Mouse (Mus musculus) erythroblast, embryonic 14.5 days (primary cell): Measurements from ENCODE around the gene Il31ra. TPM values are rescaled to one million over a fixed set of nuclear protein-coding genes. Genes with fewer than 3 reads are reported as not detected.

Experiments used
- H3K27me3 ChIP-seq: 2 replicates; pipeline ENCODE4 v1.6.1; 2012; ENCODE audit warnings: inconsistent platforms; ENCODE audit not compliant: control insufficient read depth
- H3K36me3 ChIP-seq: 2 replicates; pipeline ENCODE4 v1.6.1; 2012; ENCODE audit warnings: mild to moderate bottlenecking, inconsistent platforms; ENCODE audit not compliant: control insufficient read depth
- H3K4me1 ChIP-seq: 2 replicates; pipeline ENCODE4 v1.6.1; 2012; ENCODE audit warnings: inconsistent platforms; ENCODE audit not compliant: control insufficient read depth
- H3K4me3 ChIP-seq: replicated peaks from 2 replicates; pipeline ENCODE3; 2012; ENCODE audit warnings: moderate library complexity, mild to moderate bottlenecking, inconsistent platforms
- H3K9me3 ChIP-seq: 2 replicates; pipeline ENCODE4 v1.6.1; 2012; ENCODE audit warnings: low read length, inconsistent platforms, mixed read lengths; ENCODE audit not compliant: control insufficient read depth
- GATA1 ChIP-seq: IDR thresholded peaks from 2 replicates; pipeline ENCODE4 v1.6.1; 2012; ENCODE audit warnings: low read length, inconsistent platforms, mixed read lengths
- TAL1 ChIP-seq: IDR thresholded peaks from 3 replicates; pipeline ENCODE4 v1.6.1; 2012; ENCODE audit warnings: low read length, inconsistent platforms, mixed read lengths
- polyA plus RNA-seq: library from polyadenylated mRNA; stranded (reverse); fragments of >175 nt; gene quantifications from 2 replicates; pipeline ENCODE4 v1.2.3, GENCODE M21; 2012

Il31ra gene
- polyA plus RNA-seq, 1 experiment = not detected

- Histone ChIP-seq H3K27me3 (no peaks in the 10 kb centered on the region), H3K4me1 (peaks cover 12% of the 10 kb centered on the region), H3K4me3 (no peak overlapping the region), H3K9me3 (no peaks in the 10 kb centered on the region), H3K36me3 (no peaks in the 10 kb centered on the region)
- TF ChIP-seq TAL1 (no peak), GATA1 (no peak)
Observed at GRCm38 (mm10) chr13:112537065-112537464, 57.1 kb downstream of the Il31ra start.

- Histone ChIP-seq H3K4me1 (peaks cover 10% of the 10 kb centered on the region), H3K27me3 (no peaks in the 10 kb centered on the region), H3K36me3 (no peaks in the 10 kb centered on the region), H3K9me3 (no peaks in the 10 kb centered on the region), H3K4me3 (no peak overlapping the region)
- no peak for TF ChIP-seq GATA1
- TF ChIP-seq TAL1 = no peak
Observed at GRCm38 (mm10) chr13:112536611-112537010, 57.5 kb downstream of the Il31ra start.

GRCm38 (mm10) chr13:112533556-112533955 lies 60.6 kb downstream of the Il31ra start:
- no peak for TF ChIP-seq TAL1
- no peak for TF ChIP-seq GATA1
- Histone ChIP-seq H3K9me3 (no peaks in the 10 kb centered on the region), H3K27me3 (no peaks in the 10 kb centered on the region), H3K4me3 (no peak overlapping the region), H3K4me1 (no peaks in the 10 kb centered on the region), H3K36me3 (no peaks in the 10 kb centered on the region)

- Histone ChIP-seq H3K4me3 (no peak overlapping the region), H3K36me3 (no peaks in the 10 kb centered on the region), H3K4me1 (no peaks in the 10 kb centered on the region), H3K27me3 (no peaks in the 10 kb centered on the region), H3K9me3 (no peaks in the 10 kb centered on the region)
- TF ChIP-seq GATA1 (no peak), TAL1 (no peak)
Observed at GRCm38 (mm10) chr13:112532235-112532634, 61.9 kb downstream of the Il31ra start.

- H3K27me3 ChIP-seq = no peaks in the 10 kb centered on the region
- no peak overlapping the region for H3K4me3 ChIP-seq
- H3K9me3 ChIP-seq = peaks cover 3% of the 10 kb centered on the region; the same call in 1 of the 2 replicates
- no peak for TF ChIP-seq TAL1
- TF ChIP-seq GATA1 = no peak
- H3K4me1 ChIP-seq = no peaks in the 10 kb centered on the region
- no peaks in the 10 kb centered on the region for H3K36me3 ChIP-seq
Observed at GRCm38 (mm10) chr13:112529893-112530292, 64.3 kb downstream of the Il31ra start.

- Histone ChIP-seq H3K36me3 (no peaks in the 10 kb centered on the region), H3K27me3 (no peaks in the 10 kb centered on the region), H3K4me1 (no peaks in the 10 kb centered on the region), H3K9me3 (peaks cover 3% of the 10 kb centered on the region; the same call in 1 of the 2 replicates), H3K4me3 (no peak overlapping the region)
- no peak for TF ChIP-seq TAL1
- no peak for TF ChIP-seq GATA1
Observed at GRCm38 (mm10) chr13:112527186-112527585, 67.0 kb downstream of the Il31ra start.

- TF ChIP-seq GATA1 = no peak
- TF ChIP-seq TAL1 = no peak
- no peaks in the 10 kb centered on the region for H3K4me1 ChIP-seq
Observed at GRCm38 (mm10) chr13:112523346-112523970, 70.7 kb downstream of the Il31ra start.

GRCm38 (mm10) chr13:112522896-112523295 lies 71.3 kb downstream of the Il31ra start:
- Histone ChIP-seq H3K36me3 (no peaks in the 10 kb centered on the region), H3K9me3 (peaks cover 5% of the 10 kb centered on the region), H3K27me3 (no peaks in the 10 kb centered on the region; the same call in 1 of the 2 replicates), H3K4me1 (no peaks in the 10 kb centered on the region), H3K4me3 (no peak overlapping the region)
- TF ChIP-seq GATA1 = no peak
- no peak for TF ChIP-seq TAL1

More at GRCm38 (mm10) chr13:112523346-112523970, 70.7 kb downstream of the Il31ra start:
- Histone ChIP-seq H3K9me3 (peaks cover 3% of the 10 kb centered on the region; the same call in 1 of the 2 replicates), H3K36me3 (no peaks in the 10 kb centered on the region), H3K4me3 (no peak overlapping the region), H3K27me3 (no peaks in the 10 kb centered on the region)

- H3K4me3 ChIP-seq = no peak overlapping the region
- no peak for TF ChIP-seq TAL1
- TF ChIP-seq GATA1 = no peak
- no peaks in the 10 kb centered on the region for H3K36me3 ChIP-seq
- H3K9me3 ChIP-seq = peaks cover 5% of the 10 kb centered on the region
- H3K27me3 ChIP-seq = no peaks in the 10 kb centered on the region; the same call in 1 of the 2 replicates
- no peaks in the 10 kb centered on the region for H3K4me1 ChIP-seq
Observed at GRCm38 (mm10) chr13:112522261-112522660, 71.9 kb downstream of the Il31ra start.
